Mouse (Mus musculus): Measurements from ENCODE around the gene Tmem117.

The Tmem117 gene

DNA sequence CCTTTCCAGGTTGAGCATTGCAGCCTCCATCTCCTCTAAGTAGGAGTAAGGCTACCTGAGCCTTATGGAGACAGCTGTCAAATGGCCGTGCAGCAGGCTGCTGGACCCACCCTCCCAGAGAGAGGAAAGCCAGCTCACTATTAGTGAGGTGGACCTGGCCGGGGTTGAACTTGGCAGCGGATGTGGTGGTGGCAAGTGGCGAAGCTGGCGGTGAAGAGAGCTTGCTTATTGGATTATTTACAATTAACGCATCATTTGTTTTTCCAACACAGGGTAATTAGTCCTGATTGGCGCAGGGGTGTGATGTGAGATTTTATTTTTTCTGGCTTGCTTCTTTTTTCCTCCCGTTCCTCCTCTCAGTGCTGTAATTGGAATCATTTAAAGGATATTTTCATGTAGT lies 19.4 kb downstream of the Tmem117 start:
- DNase-seq (ENCODE audit: low read depth, low spot score) = no peak

DNA sequence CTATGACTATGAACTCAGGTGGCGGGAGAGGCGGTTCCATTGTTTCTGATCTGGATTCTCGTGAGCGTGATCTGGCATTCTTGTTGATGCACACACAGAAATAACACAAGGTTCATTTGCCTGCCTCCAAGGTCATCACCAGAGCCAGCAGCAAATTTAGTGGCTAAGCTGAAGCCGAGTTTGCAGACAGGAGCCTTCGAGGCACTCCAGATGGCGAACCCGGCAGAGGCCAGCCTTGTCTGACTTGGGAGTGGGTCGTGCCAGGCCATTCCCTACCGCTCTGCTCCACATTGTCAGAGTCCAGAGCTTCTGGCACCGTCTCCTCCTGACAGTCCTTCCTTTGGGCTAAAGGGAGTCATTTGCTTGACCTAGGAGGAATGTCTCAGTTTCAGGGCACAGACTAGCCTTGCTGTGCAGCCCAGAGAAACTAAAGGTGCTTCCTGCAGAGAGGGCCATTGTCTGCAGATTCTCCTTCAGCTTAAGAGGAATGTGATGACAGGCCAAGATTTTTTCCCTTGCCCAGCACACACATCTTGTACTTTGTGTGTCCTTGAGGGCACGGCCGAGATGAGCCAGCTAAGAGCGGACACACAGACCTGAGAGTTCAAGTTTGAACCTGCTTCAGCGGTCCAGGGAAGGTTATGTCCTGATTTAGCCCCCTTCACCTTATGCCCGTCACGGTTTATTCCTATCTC lies 20.2 kb downstream of the Tmem117 start:
- DNase-seq (ENCODE audit: low read depth, low spot score) = peak; percentile 88

DNA sequence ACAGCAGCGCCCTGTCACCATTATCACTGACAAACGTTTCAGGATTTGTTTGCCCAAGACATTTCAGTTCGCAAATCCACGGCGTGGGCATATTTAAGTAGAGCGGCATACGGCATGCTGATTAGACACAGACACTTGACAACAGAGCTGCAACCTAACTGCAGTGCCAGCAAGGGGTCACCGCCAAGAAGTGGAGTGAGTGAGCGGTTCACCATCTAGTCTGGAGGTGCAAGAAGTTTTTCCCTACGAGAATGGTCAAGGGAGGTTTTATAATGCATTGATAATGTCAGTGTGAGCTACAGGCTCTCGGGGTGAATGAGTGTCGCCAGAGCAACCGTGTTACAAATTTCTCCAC lies 20.7 kb downstream of the Tmem117 start:
- DNase-seq (ENCODE audit: low read depth, low spot score) = no peak

DNA sequence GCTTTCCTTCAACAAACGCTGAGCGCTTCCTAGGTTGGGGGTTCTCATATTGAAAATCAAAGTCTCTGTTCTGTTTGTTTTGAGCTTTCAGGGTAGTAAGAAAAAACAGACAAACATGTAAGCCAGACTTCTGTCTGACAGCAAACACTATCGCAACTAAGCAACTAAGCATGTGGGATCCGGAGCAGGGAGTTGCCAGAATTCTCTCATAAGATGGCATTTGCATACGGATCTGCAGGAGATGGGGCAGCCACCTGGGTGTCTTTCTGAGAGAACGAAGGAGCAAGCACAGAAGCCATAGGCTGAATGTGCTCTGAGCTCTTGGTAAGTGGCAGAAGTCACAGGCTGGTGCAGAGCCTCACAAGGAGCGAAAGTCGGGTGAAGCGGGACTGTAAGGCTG lies 22.3 kb downstream of the Tmem117 start:
- DNase-seq (ENCODE audit: low read depth, low spot score) = peak; percentile 38

DNA sequence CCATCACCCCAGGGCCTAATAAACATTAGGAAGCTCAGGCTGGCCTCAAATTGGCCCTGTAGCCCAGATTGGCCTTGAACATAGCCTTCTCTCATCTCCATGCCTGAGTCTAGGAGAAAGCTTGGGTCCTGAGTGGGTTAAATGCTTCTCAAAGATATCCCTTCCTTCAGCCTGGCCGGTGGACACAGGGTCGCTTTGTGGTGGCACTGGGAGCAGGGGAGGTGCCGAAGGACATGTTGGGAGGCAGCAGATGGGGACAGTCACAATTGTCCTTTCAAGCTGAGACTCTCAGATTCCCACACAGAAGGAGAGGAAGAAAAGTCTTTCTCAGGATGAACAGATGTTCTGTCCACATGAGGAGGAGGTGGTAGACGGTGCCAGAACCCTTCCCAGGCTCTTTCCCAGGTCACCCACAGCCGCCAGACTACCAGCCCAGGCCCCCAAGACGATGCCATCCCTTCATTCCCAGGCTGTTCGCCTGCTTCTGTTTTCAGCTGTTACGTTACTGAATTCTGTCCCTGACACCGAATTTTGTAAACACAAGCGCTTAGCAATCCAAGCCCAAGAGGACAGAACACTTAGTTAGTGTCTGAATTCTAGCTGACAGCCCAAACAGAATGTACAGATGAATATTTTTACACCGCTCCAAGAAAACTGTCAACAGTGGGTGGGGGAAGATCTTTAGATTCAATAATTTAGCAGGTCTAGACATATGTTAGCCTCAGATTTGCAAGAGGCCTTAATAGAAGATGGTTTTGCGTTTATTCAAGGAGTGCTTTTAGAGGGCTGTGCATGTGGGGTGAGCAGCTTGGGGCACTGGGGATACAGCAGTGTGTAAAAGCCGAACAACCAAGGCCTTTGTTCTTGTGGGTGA lies 23.2 kb downstream of the Tmem117 start:
- no peak for DNase-seq (ENCODE audit: low read depth, low spot score)

DNA sequence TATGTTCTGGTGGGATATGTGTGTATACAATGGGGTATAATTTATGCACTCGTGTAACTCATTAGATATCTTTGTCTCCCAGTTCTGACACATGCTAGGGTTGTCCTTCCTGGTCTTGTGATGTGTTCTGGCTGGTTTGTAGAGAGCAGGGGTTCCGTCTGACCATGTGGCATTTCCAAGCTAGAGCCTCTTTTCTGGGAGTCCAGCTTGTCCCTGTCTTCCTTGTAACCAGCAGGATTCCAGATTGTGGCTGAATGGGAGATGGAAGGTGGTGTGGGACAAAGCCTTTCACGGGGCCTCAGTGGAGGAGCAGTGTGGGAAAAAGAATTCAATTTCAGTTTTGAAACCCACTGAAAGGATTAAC lies 23.8 kb downstream of the Tmem117 start:
- DNase-seq (ENCODE audit: low read depth, low spot score) = no peak

DNA sequence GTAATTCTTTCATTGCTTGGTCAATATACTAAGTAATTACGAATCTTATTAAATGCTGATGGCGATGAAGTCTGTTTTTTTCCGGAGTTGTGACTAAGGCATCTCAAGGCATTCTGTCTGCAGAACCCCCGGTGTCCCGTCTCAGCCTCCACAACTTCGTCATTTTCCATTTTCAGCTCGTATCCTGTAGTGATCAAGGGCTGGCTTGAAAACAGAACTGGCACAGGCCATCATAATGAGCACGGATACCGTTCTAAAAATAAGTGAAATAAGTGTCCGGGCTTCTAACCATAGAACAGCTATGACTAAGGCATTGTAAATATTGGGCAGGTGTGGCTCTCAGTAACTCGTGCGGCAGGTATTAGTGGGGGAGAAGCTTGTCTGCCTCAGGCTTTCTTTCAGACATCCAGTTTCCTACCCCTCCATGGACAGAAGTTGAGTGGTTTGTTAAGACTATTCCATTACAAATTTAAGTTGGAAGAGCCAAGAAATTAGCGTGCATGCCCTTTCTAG lies 26.8 kb downstream of the Tmem117 start:
- no peak for DNase-seq (ENCODE audit: low read depth, low spot score)

DNA sequence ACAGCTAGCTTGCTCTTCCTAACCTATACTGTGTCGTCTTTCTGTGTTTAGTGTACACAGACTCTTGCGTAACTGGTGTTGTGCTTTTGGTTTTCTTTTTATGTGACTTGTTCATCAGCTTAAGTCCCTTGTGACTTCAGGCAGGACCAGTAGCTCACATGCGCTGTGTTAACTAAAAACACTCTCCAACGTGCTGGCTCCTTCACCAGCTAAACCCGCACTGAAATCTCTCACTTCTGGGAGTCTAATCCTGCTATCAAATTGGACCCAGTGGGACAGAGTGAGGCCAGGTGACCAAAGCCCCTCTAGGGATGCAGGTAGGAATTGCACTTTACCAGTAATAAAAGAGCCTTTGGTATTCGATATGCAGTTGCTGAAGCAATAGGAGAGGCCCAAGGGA lies 28.9 kb downstream of the Tmem117 start:
- DNase-seq (ENCODE audit: low read depth, low spot score) = no peak

DNA sequence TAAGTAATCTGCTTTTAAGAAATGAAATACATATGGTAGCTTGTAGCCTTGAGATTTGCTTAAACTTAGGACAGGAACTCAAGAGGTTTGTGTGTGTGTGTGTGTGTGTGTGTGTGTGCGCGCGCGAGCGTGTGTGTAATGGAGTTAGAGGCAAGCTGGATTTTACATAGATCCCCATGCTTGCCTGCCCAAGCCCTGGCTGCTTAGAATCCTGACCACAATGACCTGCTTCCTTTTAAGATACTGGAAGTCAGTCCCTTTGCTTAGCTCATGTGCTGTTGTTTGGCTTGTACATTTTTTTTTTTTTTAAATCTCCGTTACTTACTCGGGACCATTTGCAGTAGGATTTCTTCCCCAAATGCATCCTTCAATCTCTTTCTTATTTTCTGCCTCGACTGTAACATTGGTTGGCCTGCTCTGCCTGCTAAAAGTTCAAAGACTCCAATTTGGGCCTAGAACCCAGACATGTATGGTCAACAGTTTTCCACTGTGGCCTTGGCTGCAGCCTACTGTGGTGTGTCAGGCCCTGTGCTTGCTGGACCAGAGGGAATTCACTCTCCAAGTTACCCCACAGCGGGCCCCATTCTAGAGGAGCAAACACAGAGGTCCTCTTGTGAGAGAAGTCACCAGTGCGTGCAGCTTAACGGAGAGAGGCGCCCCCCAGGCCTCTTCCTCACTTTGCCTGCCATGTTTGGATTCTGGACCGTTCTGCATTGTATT lies 29.5 kb downstream of the Tmem117 start:
- DNase-seq (ENCODE audit: low read depth, low spot score) = no peak

DNA sequence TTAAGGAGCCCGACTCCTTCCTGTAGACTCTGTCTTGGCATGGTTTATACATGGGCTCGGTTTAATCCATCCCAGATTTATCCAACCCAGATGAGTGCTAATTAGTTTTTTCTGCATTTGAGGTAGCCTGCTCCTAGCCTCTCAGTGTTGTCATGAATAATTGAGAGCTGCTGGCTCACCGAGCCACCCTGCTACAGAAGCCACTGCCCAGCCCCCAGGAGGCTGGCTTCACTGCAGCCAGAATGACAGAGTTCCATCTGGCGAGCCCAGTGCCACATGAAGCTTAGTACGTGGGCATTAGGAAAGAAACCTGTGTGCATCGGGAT lies 30.0 kb downstream of the Tmem117 start:
- no peak for DNase-seq (ENCODE audit: low read depth, low spot score)

DNA sequence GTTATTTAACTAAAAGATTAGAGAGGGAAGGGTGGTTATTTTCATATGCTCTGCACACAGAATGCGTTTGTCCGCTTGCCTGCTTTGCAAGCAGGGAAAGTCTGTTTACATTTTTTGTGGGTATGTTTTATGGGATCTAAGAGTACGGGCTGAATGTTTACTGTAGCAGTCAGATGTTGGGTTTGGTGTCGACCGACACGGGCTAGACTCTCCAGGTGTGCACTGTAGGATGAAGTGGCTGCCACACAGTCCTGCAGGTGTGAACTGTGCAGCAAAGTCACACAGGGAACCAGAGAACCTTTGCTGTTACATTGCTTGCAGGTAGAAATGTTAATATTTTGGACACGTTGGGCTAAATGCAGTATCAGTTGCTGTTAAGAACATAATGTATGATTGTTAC lies 31.9 kb downstream of the Tmem117 start:
- DNase-seq (ENCODE audit: low read depth, low spot score) = no peak

DNA sequence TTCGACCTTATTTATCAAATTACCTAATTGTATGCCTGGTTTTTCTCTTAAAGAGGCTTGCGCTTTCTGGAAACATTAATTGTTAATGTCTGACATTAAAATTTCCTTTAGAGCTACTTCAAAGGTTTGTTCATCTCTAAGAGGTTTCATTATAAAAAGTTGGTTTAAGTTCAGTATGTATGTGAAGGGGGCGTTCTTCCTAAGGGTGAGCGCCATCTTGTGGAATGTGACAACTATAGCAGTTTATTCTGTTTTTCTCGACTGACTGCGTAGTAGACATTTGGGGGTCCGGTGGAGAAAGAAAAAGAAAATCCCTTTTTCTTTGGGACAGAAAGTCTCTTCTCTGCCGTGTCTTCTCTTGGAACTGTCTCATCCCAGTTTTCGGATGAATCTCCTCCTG lies 32.4 kb downstream of the Tmem117 start:
- peak; percentile 69 for DNase-seq (ENCODE audit: low read depth, low spot score)

DNA sequence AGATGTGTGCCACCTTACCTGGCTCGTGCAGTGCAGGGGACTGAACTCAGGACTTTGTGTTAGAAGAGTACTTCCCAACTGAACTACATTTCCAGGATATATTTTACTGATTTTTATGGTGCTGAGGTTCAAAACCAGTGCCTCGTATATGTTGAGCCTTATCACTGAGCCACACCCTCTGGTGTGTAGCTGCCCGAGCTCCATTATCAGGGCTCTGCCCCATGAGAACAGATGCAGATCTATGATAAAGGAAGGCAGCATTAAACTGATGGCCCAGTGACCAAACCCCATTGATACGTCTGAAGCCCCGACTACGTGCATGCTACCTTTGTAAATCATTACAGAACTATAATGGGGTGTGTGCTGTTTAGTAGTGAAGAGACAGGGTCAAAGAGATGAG lies 35.6 kb downstream of the Tmem117 start:
- DNase-seq (ENCODE audit: low read depth, low spot score) = no peak

DNA sequence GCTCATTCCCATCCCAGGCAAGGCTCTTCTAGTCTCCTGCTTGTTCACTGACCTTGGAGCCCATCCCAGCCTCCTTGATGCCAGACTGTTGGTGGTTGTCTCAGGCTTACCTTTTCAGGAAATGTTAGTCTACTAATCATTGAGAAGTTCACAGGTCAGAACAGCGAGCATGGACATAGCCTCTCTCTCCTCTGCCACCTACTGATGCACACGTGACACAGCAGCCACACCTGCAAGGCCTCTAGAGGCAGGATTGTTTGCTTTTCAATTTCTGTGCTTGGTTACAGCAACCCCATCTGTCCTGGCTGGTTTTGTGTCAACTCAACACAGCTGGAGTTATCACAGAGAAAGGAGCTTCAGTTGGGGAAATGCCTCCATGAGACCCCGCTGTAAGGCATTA lies 52.1 kb downstream of the Tmem117 start:
- DNase-seq (ENCODE audit: low read depth, low spot score) = no peak

DNA sequence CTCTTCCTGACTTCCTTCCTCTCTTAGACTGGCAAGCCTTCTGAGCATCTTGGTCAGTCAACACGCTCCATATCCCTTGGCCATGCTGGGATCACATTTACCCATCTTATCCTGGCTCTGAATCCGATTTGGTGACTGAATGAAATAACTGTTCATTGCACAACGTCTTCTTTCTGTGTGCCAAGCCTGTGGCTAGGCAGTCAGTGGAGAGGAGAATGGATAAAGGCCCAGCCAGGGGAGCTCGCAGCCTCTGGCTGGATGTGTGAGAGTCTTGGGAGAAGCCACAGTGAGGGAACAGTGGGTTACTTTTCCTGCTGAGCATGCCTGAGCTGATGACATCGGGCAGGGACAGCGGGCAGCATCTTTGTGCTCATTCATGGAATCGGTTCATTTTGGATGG lies 55.2 kb downstream of the Tmem117 start:
- DNase-seq (ENCODE audit: low read depth, low spot score) = no peak

DNA sequence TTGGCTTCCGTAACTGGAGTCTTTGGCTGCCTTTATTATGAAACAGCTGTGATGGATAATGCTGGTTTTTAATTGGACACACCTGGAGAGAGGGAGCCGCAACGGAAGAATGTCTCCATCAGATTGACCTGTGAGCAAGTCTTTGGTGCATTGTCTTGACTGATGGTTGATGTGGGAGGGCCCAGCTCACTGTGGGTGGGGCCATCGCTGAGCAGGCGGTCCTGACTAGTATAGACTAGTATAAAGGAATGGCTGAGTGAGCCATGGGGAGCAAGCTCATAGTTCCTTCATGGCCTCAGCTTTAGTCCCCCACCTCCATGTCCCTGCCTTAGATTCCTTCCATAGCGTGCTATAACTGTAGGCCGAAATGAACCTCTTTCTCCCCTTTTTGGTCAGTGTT lies 58.1 kb downstream of the Tmem117 start:
- DNase-seq (ENCODE audit: low read depth, low spot score) = peak; percentile 65

DNA sequence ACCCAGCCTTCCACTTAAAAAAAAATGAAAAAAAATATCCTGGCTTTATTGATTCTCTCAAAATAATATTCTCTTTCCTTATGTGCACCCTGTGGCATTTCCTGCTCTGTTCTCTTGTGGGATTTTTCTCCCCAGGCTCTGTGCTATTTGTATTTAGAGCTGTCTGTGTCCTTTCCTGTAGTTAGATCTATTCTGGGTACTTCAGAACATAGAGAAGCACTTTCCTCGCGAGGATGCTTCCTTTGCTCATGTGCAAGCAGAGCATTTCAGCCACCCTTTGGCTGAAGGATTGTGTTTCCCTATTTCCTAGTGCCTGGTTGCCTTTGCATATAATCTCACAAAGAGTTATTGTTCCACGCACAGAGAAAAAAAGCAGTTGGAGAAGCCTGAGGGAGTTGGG lies 58.6 kb downstream of the Tmem117 start:
- no peak for DNase-seq (ENCODE audit: low read depth, low spot score)

DNA sequence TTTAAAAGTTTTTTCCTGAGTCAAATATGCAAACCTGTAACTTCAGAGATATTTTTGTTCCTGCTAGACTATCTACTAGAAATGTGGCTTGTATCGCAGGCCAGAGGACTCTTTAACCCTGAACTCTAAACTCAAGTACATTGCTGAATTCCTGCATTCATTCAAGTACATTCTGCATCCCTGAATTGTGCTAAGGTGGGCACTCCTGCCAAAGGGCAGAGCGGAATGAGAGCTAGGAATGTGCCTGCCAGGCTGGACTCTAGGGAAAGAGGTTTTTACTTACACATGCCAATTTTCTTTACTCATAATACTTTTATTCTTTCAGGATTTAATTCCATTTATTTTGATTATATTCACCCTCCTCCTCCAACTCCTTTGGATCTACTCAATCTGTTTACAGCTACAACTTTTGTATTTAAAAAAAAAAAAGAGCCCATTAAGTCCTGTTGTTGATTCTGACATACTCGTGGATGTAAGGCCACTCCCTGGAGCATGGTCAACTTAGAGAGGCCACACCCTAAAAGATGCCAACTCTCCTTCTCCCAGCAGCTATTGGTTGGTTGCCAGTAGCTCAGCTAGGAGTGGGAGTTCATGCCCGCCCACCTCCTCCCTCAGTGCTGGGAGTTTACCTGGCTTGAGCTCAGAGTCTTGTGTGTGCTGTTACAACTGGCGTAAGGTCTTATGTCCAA lies 60.3 kb downstream of the Tmem117 start:
- DNase-seq (ENCODE audit: low read depth, low spot score) = no peak

DNA sequence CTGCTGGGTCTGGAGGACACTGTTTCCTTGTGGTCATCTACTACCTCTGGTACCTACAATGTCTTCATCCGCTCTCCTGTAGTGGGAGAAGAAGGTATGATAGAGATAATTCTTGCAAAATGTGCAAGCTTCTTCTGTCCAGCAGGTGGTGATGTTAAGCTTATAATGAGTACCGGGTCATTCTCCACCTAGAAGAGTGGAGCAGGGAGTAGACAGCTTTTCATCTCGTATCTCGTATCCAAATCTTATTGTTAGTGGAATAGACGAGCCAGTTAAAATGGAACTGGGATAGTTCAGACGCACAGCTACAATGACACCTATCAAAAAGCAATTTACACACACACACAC lies 60.8 kb downstream of the Tmem117 start:
- peak; percentile 44 for DNase-seq (ENCODE audit: low read depth, low spot score)

DNA sequence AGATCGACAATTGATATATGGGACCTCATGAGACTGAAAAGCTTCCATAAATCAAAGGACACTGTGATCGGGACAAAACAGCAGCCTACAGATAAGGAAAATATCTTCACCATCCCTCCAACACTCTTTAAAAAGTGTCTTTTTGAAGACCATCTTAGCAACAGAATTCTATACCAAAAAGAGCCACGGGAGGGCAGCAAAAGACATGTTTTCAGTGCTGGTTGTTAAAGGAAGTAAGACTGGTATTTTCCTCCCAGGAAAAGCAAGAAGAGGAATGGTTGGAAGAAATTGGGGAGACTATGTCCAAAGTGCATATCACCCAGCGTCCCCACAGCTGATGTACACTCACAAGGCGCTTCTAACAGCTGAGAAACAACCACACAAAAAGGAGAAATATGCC lies 93.7 kb downstream of the Tmem117 start:
- DNase-seq (ENCODE audit: low read depth, low spot score) = peak; percentile 66

DNA sequence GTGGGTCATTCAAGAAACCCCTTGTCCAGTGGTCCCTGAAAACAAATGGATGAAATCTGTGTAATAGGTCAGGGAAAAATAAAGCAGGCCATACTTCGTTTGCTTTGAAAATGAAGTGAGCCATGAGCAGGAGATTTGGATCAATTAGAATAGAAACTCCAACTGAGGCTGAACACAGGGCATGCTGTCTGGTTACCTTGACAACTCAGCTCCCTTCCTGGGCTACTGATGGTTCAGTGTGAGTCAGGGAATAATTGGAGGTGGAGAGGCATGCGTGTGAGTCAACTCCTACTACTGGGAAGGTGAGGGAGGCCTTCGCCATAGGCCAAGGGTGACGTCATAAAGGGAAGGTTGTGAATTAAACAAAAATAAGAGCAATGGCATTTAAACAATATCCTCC lies 103.1 kb downstream of the Tmem117 start:
- DNase-seq (ENCODE audit: low read depth, low spot score) = no peak

DNA sequence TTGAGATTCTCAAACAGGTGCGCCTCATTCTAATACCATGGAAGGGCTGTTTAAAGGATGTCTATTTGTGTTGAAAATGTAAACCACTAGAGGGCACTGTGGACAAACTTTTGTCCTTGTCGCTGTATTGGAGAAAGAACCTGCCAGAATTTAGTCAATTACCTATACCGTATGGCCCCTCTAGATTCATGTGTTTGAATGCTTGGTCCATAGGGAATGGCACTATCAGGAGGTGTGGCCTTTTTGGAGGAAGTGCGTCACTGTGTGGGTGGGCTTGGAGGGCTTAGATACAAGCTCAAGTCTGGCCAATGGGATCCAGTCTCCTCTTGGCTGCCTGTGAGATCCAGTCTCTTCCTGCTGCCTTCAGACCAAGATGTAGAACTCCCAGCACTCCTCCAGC lies 140.2 kb downstream of the Tmem117 start:
- peak; percentile 72 for DNase-seq (ENCODE audit: low read depth, low spot score)

All from R1 (cell line).